Mouse (Mus musculus) MEL (cell line): ENCODE measurements around the gene Cysrt1.

ENCODE experiments used
- CTCF ChIP-seq, 3 experiments: IDR thresholded peaks in 2 of 3; conservative IDR thresholded peaks in 1 of 3; 2 replicates each; pipeline ENCODE4 v1.5.1; 2011 to 2012; ENCODE audit warnings: low read length in 3 of 3, low read depth in 2 of 3, mild to moderate bottlenecking in 2 of 3, improper control_type of control experiment in 1 of 3, inconsistent platforms in 1 of 3, mixed read lengths in 1 of 3, moderate library complexity in 1 of 3; ENCODE audit not compliant: control insufficient read depth in 1 of 3, insufficient read depth in 1 of 3, poor library complexity in 1 of 3, severe bottlenecking in 1 of 3
- E2F4 ChIP-seq: IDR thresholded peaks from 2 replicates; pipeline ENCODE4 v1.6.1; 2011; ENCODE audit warnings: low read depth, low read length, improper control_type of control experiment, borderline replicate concordance
- ELF1 ChIP-seq: IDR thresholded peaks from 2 replicates; pipeline ENCODE4 v1.6.1; 2014; ENCODE audit warnings: low read depth, mild to moderate bottlenecking, inconsistent platforms, low read length, improper control_type of control experiment, moderate library complexity
- ZNF384 ChIP-seq: IDR thresholded peaks from 2 replicates; pipeline ENCODE4 v1.6.1; 2012; ENCODE audit warnings: low read depth, mild to moderate bottlenecking, inconsistent platforms, low read length, improper control_type of control experiment

GRCm38 (mm10) chr2:25264286-25264660 lies 22.0 kb upstream of the Cysrt1 start:
- TF ChIP-seq CTCF (IDR thresholded peaks at IDR 0.05 in 2 of 3, conservative IDR thresholded peaks at IDR 0.05 in 1 of 3; ENCODE audit: control insufficient read depth in 1 of 3, insufficient read depth in 1 of 3, low read depth in 2 of 3, low read length in 3 of 3, poor library complexity in 1 of 3, severe bottlenecking in 1 of 3) = no peak
- no peak for TF ChIP-seq E2F4
- no peak for TF ChIP-seq ELF1
- TF ChIP-seq ZNF384 = no peak
